Mouse (Mus musculus) frontal cortex, postnatal 10 days (tissue): Measurements from ENCODE around the gene Usp32.
"Not testable (repeated sequence)": the region's sequence is repeated elsewhere in the genome, so short reads cannot be mapped to it uniquely, and the experiment has no call there.

Experiments
- DNase-seq, 2 experiments: peaks; one replicate each; pipeline ENCODE4 v3.0.0; 2022; ENCODE audit warnings: low spot score in 2 of 2, mixed read lengths in 1 of 2

Gene Usp32

DNA sequence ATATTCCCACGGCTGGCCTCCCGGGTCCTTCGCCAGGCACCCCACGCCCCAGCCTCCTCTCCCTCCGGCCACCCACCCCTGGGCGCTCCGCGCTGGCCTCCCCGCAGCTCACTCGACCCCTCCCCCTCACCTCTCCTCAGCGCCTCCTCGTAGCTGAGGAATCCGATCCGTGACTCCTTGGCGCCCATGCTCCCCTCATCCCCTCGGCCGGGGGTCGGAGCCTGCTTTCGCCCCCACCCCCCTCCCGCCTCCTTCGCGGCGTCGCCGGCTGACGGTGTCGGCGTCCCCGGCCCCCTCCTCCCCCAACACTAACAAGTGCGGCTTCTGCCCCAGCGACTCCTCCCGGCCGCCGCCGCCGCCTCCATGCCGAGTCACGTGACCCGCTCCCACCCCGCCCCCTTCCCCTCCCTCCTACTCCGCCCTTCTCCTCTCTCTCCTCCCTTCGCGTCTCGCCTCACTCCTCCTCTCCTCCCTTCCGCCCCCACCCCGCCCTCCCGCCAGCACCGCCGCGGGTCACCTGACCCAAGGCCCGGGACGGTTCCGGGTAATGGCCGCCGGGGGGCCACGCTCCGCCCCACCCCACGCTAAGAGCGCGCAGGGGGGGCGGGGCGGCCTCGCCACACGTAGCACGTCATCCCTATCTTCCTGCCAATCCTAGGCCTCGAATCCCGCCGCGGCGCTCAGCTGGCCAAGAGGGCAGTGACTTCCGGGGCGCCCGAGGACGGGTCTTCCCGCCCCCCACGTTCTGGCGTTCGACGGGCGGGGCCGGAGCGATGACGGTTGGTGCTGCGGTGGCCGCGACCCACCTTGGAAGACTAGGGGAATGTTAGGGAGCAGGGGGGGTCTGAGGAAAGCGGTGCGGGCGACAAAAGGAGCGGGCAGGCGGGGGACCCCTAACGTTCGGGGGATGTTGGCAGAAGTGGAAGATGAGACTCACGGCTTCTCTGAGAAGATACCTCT lies at the start of gene Usp32:
TSS of gene Usp32 (minus strand) at position 581 of the 960 bp plus-strand sequence.
- DNase-seq = peak; percentile 95 to 96

DNA sequence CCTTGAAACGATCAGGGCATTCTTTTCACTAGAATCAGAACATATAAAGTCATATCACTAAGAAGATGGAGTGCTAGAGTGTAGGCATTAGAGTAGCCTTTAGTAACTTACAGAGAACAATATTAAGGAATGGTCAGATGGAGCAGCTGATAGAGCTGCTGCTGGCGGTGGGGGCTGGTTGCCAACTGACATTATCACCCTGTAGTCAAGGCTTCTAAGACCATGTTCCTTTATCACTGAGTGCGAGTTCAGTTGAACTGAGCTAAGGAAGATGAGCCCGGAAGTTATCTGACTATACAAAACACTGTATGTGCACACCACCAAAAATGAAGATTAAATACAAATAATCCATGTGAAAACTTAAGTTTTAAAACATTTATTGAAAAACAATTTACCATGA lies 49.1 kb upstream of the Usp32 start:
- DNase-seq = no peak

DNA sequence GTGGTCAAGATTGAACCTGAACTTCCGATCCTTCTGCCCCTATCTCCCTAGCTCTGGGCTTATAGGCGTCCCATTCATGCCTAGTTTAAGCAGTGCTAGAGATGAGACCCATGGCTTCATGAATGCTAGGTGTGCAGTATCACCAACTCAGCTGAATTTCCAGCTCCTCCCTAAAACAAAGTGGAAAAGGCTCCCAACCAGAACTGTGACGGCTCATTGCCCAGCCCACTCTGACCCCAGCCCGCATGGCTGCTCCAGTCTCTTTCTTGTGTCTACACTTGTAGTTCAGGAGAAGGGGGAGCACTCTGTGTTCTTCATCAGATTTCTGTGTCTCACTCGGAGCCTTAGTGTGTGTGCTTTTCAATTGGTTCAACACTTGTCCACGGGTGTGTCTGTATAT lies 44.9 kb upstream of the Usp32 start:
- DNase-seq = no peak

DNA sequence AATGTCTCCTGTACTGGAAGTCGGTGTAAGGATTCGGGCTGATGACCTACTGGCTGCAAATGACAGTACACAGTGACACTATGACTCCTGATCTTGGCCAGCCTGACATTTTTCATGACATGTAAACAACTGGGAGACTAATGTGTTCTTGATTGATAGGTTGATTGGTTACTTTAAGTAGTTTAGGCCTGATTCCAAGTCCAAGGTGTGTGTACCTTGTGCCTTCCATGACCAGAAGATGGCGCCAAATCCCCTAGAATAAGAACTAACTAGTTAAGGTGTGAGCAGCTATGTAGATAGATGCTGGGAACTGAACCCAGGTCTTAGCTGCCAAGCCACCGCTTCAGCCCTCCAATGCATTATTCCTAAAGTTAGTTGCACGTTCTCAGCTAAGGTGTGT lies 44.1 kb upstream of the Usp32 start:
- no peak for DNase-seq

DNA sequence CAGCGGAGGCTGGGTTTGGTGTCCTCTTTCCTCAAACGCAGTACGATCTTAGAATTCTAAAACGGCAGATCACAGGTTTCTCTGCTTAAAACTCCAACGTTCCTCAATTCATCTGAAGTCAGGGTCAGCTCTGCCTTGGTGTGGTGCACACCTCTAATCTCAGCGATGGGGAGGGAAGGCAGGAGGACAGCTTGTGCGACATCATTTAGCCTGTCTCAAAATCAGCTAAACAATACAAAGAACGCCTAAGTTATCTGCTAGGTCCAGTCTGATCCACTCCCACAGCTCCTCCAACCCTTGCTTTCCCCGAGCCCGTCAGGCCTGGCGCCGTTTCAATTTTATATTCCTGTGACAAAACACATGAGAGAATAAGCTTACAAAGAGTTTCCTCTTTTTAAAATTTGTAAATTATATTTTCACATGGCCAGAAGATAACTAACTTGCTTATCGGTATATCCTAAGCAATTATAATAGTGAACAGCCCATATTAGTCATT lies 43.4 kb upstream of the Usp32 start:
- no peak for DNase-seq

DNA sequence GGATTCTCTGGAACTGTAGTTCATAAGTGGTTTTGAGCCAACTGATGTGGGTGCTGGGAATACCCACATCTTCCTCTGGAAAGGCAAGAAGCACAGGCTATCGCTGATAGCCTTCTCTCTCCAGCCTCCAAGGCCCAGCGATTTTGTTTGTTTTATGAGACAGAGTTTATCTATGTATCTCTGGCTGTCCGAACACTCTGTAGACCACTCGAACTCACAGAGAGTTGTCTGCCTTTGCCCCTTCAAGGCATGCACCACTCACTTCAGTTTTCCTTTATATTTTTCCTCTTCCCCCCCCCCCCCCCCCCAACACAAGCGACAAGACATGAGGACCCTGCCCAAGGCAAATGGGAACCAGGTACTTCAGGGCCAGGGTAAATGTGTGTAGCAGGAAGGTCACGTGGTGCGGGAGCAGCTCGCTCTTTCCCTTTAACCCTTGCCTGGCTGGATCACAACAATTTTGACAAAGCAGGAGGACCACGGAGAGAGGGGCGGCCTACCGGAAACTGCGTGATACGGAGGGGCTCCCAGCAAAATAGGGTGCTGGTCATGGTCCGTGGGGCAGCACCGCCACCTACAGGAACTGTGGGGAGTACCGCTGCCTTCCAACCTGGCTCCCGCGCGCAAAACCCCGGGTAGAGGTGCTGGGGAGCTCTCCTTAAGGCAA lies 42.8 kb upstream of the Usp32 start:
- DNase-seq = peak; percentile 63 to 82

DNA sequence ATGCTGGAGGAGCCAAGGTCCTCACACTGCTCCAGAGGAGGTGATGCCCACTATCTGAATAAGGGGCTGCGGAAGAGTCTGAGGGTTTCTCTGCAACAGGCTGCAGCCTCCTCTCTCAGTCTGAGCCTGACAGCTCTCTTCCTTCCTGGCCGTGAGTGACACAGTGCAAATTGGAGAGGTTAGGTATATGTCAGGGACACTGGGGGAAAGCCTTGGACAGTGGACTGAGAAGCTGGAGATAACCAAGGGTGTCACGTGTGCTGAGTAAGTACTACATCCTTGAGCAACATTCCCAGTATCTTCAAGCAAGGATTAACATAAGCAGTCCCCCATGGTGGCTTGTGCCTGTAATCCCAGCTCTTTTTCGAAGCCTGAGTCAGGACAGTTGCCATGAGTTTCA lies 38.5 kb upstream of the Usp32 start:
- no peak for DNase-seq

DNA sequence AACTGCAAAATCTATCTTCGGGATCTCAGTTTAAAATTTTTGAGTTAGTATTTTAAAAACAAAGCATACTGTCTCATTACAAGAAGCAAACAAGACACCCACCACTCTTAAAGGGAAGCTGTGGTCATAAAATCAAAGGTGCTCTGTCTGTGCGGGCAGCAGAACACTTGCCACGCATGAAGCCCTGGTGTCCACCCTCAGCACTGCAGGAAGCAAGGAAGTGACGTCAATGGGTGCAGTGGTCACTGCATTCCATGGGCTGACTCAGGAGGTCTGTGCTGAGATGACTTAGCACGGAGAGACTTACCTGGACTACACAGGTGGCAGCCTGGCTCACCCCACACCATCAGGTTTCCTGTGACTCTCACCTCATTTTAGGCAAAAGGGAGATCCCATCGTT lies 37.8 kb upstream of the Usp32 start:
- no peak for DNase-seq

DNA sequence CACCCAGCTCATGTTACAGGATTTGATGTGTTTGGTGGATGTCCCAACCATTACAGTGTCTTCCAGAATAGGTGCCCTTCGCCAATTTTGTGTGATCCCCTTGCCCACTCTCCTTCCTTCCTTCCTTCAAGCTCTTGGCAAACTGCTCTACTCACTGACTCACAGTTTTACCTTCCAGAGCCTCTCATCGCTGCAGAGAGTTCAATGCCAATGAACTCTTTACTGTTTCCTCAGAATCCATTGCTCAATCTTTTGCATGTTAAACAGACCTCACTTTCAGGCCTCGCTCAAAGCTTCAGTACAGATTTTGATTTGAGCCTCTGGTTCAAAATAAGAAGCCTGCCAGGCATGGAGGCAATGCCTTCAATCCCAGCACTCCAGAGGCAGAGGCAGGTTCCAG lies 36.0 kb upstream of the Usp32 start:
- no peak for DNase-seq

DNA sequence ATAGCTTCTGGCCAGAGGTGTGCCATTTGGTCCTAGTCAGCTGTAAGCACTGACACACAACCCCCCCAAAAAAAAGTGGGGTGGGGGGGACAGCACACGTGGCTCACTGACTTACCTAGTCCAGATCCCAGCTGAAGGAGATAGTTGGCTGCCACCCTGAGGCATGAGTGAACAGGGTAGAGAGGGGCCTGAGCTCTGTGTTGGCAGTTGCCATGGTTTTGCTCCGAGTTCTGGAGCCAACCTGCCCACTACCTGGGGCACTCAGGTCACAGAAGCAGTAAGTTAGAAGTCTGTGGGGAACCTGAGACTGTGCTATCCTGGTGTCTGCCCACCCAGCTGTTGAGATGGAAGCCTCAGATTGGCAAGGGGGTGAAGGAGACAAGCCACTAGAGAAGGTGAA lies 30.9 kb upstream of the Usp32 start:
- DNase-seq = no peak

DNA sequence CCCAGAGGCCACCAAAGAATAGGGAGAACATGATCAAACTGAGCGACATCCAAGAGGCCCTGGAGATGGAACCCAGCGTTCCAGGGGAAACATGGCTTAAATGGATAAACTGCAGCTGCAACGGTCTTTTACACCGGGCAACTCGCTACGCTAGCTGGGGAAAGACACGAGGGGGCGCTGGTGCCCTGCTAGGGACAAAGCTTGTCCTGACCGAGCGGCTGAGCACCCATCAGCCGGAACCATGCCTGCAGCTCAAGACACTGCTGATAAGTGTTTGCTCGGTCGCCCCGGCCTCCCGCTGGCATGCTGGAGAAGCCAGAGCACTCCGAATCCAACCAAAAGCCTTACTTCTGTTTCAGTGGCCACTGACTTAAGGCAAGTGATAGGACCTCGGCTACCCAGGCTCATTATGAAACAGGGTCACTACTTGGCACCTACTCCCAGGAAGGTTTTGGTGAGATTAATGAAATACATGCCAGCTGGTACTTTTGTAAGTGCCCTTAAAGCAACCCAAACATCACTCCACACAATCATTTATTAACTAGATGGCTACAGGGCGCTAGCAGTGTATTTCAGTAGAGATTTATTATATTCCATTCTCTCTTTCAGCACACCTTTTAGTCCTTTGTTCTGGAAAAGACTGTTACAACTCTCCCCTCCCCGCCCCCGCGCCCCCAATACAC lies 30.2 kb upstream of the Usp32 start, which contains the start of gene 1700125H20Rik:
TSS of gene 1700125H20Rik (plus strand) at position 347 of the 683 bp plus-strand sequence.
- peak; percentile 51 to 79 for DNase-seq

DNA sequence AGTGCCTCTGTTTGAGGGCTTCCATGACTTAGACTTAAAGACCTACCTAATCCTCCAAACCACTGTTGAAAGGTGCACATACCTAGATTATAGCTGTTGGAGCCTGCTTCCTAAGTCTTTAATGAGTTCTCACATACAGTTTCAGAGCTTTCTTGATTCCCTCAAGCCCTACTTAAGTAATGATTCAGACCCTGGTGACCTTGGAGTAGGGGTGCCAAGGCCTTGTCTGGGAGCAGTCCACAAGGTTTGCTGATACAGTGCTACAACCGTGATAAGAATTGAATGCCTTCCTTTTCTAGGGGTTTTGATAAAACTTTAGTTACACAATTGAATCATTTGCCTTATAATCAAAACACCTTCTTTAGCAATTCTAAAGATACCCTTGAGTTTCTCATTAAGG lies 27.5 kb upstream of the Usp32 start:
- no peak for DNase-seq

DNA sequence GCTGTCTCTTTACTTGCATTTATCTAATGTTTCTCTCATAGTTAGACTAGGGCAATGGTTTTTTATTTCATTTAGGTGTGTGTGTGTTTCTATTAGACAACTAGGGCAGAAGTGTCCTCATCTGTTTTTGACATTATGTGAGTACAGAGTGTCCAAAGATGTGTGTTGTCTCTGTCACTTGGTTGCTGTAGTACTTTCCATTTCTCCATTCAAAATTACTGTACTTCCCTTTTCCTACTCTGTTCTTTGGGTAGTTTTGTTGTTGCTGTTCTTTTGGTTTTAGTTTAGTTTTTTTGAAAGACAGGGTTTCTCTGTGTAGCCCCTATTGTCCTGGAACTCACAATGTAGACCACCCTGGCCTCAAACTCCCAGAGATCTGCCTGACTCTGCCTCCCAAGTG lies 24.4 kb upstream of the Usp32 start:
- no peak for DNase-seq

DNA sequence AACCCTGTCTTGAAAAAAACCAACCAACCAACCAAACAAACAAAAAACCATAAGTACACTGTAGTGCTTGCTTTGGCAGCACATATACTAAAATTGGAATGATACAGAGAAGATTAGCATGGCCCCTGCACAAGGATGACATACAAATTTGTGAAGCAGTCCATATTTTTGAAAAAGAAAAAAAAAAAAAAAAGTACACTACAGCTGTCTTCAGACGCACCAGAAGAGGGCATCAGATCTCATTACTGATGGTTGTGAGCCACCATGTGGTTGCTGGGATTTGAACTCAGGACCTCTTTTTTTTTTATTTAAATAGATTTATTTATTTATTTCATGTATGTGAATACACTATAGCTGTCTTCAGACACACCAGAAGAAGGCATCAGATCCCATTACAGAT lies 23.1 kb upstream of the Usp32 start:
- not testable (repeated sequence) for DNase-seq

DNA sequence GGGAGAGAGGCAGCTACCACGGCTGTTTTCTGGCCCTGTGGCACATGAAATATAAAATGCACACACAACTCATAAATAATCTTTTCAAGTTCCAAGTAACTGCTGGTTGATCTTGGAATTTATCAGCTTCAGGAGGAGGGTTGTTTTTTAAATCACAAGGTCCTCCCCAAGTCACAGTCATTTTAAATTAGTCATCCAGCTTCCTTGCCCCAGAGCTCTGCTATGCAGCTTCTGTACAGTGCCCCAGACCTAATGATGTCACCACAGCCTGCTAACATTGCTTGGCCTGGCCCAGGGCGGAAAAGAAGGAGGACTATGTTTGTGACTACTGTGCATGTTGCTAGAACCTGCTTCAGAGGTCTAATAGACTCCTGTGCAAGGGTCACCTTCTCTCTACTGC lies 17.3 kb upstream of the Usp32 start:
- no peak for DNase-seq

DNA sequence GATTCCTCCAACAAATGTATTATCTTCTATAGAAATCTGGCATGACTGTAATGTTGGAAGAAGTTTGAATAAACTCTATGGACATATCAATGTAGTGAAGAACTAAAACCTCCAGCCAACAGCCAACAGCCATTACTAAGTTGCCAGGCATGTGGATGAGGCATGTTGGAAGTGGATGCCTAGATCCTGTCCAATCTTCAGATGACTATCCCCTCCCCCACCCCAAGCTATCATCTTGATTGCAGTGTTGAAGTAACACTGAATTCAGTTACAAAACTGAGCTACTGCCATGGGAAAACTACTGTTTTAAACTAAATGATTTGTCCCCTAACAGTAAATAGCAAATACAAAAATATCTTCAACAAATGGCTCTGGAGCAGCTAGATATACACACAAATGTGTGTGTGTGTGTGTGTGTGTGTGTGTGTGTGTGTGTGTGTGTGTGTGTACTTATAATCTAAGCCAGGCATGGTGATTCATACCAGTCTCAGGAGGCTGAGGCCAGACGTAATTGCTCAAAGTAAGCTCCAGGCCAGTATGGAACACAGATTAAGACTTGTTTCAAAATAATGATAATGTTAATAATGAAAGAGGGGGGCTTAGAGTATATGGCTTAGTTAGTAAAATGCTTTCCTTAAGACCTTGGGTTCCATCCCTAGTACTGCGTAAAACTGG lies 12.4 kb upstream of the Usp32 start:
- DNase-seq = no peak

DNA sequence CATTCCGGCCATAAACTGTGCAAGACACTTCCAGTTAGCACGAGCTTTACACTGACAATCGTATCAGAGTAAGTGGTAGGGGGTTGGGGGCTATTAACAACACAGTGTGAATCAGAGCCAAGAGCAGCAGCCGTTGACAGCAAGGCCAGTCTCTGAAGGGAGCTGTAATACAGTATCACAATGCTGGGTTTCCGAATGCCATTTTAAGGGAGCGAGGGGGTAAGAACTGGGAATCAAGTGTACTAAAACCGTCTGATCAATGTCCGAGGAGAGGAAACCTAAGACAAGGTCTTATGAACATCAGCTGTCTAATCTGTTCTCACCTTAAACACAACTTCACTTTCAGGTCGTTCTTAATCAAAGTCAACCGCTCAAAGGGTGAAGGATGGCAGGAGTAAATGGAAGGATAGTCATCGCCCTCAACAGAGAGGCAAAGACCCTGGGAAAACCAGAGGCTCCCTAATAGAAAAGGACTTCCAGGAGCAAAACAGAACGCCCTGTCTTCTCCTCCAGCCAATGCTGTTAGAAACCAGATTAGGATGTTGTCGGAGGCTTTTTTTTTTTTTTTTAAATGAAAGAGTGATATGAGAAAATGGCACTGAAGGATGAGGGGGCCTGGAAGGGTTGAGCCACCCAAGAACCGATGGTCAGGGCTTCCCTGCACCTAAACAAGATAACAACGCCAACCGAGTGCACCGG lies 1.0 kb downstream of the Usp32 start:
- DNase-seq = peak; percentile 7 to 16

DNA sequence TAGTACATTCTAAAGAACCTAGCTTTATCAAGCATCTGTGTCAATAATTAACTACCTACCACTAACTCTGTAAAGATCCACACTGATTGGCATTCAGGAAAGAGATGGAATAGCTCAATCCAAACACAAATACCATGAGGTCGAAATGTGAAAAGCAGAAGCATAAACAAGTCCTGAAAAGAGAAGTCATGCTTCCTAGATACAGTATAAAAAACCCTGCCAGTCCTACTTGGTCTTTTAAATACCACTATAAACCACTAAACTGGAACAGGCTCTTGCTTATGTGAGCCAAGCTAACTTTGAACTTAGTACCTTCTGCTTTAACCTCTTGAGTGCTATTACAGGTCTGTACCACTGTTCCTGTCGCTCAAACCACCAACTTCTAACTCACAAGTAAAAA lies 8.4 kb downstream of the Usp32 start:
- DNase-seq = no peak

DNA sequence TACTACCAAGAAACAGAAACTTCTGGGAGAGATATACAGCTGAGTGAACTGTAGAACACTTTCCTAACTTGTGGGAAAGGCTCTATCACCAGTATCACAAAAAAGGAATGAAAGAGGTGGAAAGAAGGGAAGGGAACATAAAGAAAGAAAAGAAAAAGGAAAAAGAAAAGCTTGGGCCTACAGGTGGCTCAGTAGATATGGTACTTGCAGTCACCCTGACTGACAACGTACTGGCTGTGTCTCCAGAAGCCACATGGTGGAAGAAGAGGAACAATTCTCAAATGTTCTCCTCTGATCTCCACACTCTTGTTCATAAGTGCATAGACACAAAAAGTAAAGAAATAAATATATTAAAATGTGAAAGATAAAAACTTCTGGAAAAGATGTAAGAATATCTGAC lies 11.1 kb downstream of the Usp32 start:
- no peak for DNase-seq

DNA sequence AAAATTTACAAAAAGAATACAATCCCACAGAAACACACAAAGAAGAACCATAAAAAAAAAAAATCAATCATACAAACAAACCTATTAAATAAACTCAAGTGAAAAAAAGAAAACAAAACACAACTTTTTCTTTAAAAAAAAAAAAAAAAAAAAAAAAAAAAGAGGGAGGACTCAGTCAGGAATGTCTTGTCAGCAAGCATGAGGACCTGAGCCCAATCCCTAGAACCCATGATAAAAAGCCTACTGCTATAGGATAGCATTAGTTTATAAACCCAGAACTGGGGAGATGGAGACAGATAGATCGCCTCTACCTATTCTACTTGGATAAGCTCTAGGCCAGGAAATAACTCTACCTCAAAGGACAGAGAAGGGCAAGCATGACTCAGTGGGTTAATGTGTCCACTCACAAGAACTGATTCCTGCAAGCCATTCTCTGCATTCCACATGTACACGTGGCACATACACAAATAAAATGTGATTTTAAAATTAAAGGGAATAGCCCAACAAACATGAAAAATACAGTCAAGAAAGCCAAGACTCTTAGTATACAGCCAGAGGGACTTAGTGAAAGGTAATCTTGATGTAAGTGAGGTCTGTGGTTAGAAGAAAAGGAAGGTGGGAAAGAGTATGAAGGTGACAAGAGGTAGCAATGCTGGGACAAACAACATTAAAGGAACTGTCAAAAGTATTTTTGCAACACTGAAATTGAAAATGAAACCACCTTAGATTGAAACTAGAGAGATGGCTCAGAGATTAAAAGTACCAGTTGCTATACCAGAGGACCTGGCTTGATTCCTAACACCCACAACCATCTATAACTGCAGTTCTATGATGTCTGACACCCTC lies 13.5 kb downstream of the Usp32 start:
- DNase-seq = no peak
